Mouse (Mus musculus) stomach, postnatal 0 days (tissue): ENCODE measurements around the gene Tex44.

Source experiments
- CTCF ChIP-seq: IDR thresholded peaks from 2 replicates; pipeline ENCODE4 v1.5.1; 2016; ENCODE audit warnings: antibody characterized with exemption, low read depth, mild to moderate bottlenecking, moderate library complexity
- EP300 ChIP-seq: optimal IDR thresholded peaks from 2 replicates; pipeline ENCODE3; 2016; ENCODE audit warnings: antibody characterized with exemption

GRCm38 (mm10) chr1:86379161-86379569, 47.0 kb upstream of the Tex44 start:
- no peak for TF ChIP-seq CTCF
- no peak for TF ChIP-seq EP300
